Mouse (Mus musculus): ENCODE measurements around the gene Tm6sf1. TPM values are rescaled to one million over a fixed set of nuclear protein-coding genes. Genes with fewer than 3 reads are reported as not detected.
A peak's percentile ranks its signal among the peaks of the same experiment; 100 is the strongest.
"Not testable (repeated sequence)": the region's sequence is repeated elsewhere in the genome, so short reads cannot be mapped to it uniquely, and the experiment has no call there.

Gene Tm6sf1
- polyA plus RNA-seq, 1 experiment from 2014 or later: 8.3 TPM

DNA sequence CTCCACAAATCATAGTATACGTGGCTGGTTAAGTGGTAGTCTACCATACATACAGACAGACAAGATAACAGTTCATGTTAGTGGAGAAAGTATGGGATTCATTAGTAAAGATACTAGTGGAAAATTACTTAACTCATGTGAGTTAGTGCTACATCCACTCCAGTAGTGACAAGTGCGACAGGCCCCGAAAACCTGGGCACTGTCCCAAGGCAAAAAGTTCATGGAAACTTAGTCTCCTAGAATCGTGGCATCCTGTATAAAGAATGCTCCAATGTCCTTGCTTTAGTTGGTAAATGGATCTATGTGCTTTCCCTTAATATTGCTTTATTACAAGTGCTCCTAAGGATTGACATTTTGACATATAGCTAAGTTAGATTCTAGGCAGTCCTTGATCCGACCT, 21.0 kb upstream of the Tm6sf1 start:
- not testable (repeated sequence) for H3K9me3 ChIP-seq (ENCODE audit: control insufficient read depth, low read length); H3K4me2 ChIP-seq (ENCODE audit: low read length); H3K4me3 ChIP-seq (replicated peaks; ENCODE audit: low read length); H3K9ac ChIP-seq (replicated peaks; ENCODE audit: low read depth, low read length); ATAC-seq; H3K27ac ChIP-seq (ENCODE audit: low read length); H3K4me1 ChIP-seq (replicated peaks; ENCODE audit: control insufficient read depth, insufficient read depth, low read length); H3K27me3 ChIP-seq (replicated peaks; ENCODE audit: control insufficient read depth, insufficient read depth, low read length); H3K36me3 ChIP-seq (ENCODE audit: control insufficient read depth, insufficient read depth)
- 88% methylated on average over 5 of the region's 5 CpGs for WGBS

DNA sequence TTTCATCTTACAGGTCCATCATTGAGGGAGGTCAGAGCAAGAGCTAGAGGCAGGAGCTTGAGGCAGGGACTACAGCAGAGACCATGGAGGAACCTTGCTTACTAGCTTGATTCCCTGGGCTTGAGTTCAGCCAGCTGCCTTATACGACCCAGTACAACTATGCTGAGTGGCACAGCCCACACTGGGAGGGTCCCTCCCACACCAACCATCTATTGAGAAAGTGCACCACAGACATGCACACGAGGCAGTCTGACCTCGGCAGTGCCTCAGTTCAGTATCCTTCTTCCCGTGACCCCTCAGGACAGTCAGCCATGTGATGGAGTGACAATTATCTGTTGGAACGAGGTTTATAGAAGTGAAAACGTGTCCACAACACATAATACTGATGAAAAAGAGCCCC, 19.1 kb upstream of the Tm6sf1 start:
- Histone ChIP-seq H3K9ac (replicated peaks; ENCODE audit: low read depth, low read length) (no peak overlapping the region), H3K9me3 (ENCODE audit: control insufficient read depth, low read length) (no peaks in the 10 kb centered on the region), H3K27me3 (replicated peaks; ENCODE audit: control insufficient read depth, insufficient read depth, low read length) (no peaks in the 10 kb centered on the region), H3K4me2 (ENCODE audit: low read length) (no peak overlapping the region), H3K4me3 (replicated peaks; ENCODE audit: low read length) (no peak overlapping the region), H3K36me3 (ENCODE audit: control insufficient read depth, insufficient read depth) (no peaks in the 10 kb centered on the region), H3K4me1 (replicated peaks; ENCODE audit: control insufficient read depth, insufficient read depth, low read length) (peaks cover 10% of the 10 kb centered on the region), H3K27ac (ENCODE audit: low read length) (no peak overlapping the region)
- ATAC-seq: no peak
- 69% methylated on average over 6 of the region's 6 CpGs for WGBS

DNA sequence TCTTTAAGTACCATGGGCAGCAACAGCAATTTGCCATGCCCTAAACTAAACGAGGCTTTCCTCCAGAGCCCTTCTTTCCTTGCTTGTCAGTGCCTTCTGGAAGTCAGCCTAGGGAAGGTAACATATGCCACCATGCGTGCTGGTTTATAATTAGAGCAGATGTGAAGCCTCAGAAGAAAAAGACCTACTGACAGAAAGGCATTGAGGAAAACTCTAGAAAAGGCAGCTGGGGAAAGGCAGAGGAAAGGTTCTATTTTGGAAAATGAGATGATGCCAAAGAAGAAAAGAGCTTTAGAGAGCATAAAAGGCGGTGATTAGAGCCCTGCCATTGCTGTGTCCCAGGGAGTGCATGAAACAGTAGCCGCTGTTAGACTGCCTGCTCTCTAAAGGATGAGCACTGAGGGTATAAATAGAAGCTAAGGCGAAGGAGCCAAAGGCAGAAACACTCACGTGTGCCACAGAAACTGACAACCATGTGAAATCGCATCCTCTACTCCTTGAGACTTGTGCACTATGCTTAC, 18.1 kb upstream of the Tm6sf1 start:
- H3K4me3 ChIP-seq (replicated peaks; ENCODE audit: low read length): no peak overlapping the region
- H3K4me2 ChIP-seq (ENCODE audit: low read length): no peak overlapping the region
- WGBS: 35% methylated on average over 7 of the region's 7 CpGs
- peak; percentile 65; the same call in 1 of the 2 replicates for ATAC-seq
- no peaks in the 10 kb centered on the region for H3K36me3 ChIP-seq (ENCODE audit: control insufficient read depth, insufficient read depth)
- no peak overlapping the region for H3K9ac ChIP-seq (replicated peaks; ENCODE audit: low read depth, low read length)
- peak overlapping the region; percentile 55 for H3K27ac ChIP-seq (ENCODE audit: low read length)
- H3K27me3 ChIP-seq (replicated peaks; ENCODE audit: control insufficient read depth, insufficient read depth, low read length): no peaks in the 10 kb centered on the region
- H3K9me3 ChIP-seq (ENCODE audit: control insufficient read depth, low read length): no peaks in the 10 kb centered on the region
- peaks cover 10% of the 10 kb centered on the region for H3K4me1 ChIP-seq (replicated peaks; ENCODE audit: control insufficient read depth, insufficient read depth, low read length)

DNA sequence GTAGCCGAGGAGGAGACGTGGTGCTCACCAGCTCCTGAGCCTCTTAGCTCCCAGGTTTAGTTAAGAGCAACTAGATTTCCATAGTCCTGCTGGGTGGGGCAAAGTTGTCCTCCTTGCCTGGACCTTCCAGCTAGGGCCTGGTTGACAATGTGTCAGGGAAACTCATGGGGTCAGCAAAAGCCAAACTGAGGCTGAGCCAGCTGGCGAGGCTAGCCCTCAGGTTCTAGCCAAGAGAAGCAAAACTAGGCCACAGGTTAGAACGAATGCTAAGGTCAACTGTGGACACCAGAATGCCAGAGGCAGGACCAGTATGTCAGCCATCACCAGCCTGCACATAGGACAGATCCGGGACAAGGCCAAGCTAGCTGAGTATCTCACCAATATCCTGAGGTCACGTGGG, 17.4 kb upstream of the Tm6sf1 start:
- Histone ChIP-seq H3K36me3 (ENCODE audit: control insufficient read depth, insufficient read depth) (no peaks in the 10 kb centered on the region), H3K9me3 (ENCODE audit: control insufficient read depth, low read length) (no peaks in the 10 kb centered on the region), H3K9ac (replicated peaks; ENCODE audit: low read depth, low read length) (no peak overlapping the region), H3K27me3 (replicated peaks; ENCODE audit: control insufficient read depth, insufficient read depth, low read length) (no peaks in the 10 kb centered on the region), H3K27ac (ENCODE audit: low read length) (peak overlapping the region; percentile 55), H3K4me2 (ENCODE audit: low read length) (no peak overlapping the region), H3K4me3 (replicated peaks; ENCODE audit: low read length) (no peak overlapping the region), H3K4me1 (replicated peaks; ENCODE audit: control insufficient read depth, insufficient read depth, low read length) (peaks cover 10% of the 10 kb centered on the region)
- WGBS: 88% methylated on average over 6 of the region's 6 CpGs
- ATAC-seq: no peak

DNA sequence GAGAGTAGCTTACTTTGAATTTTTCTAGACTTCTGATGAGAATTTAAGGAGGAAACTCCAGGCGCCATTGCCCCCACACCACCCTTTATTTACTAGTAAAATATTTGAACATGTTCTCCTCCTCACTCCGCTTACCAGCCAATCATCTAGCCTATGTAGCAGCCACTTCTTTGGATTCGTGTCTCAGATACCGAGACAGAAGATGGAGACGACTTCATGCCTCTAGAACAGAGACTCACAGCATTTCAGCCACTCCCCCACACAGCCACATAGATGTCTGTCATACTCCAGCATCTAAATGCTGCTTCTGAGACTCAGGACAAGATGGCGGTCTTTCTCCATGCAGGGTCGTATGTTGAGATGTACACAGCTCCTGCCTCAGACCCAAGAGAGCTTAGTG, 16.7 kb upstream of the Tm6sf1 start:
- H3K9me3 ChIP-seq (ENCODE audit: control insufficient read depth, low read length): no peaks in the 10 kb centered on the region
- no peaks in the 10 kb centered on the region for H3K27me3 ChIP-seq (replicated peaks; ENCODE audit: control insufficient read depth, insufficient read depth, low read length)
- peaks cover 10% of the 10 kb centered on the region for H3K4me1 ChIP-seq (replicated peaks; ENCODE audit: control insufficient read depth, insufficient read depth, low read length)
- no peak overlapping the region for H3K27ac ChIP-seq (ENCODE audit: low read length)
- H3K4me2 ChIP-seq (ENCODE audit: low read length): no peak overlapping the region
- no peak overlapping the region for H3K4me3 ChIP-seq (replicated peaks; ENCODE audit: low read length)
- 90% methylated on average over 7 of the region's 7 CpGs for WGBS
- H3K9ac ChIP-seq (replicated peaks; ENCODE audit: low read depth, low read length): no peak overlapping the region
- ATAC-seq: no peak
- no peaks in the 10 kb centered on the region for H3K36me3 ChIP-seq (ENCODE audit: control insufficient read depth, insufficient read depth)

DNA sequence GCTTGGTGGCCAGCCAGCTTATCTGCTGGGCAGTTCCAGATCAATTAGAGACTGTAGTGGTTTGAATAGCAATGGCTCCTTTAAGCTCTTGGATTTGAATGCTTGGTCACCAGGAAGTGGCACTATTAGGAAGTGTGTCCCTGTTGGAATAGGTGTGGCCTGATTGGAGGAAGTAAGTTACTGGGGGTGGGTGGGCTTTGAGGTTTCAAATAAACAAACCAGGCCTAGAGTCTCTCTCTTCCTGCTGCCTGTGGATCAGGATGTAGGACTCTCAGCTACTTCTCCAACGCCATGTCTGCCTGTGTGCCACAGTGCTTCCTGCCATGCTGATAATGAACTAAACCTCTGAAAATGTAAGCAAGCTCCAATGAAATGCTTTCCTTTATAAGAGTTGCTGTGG, 15.8 kb upstream of the Tm6sf1 start:
- no peaks in the 10 kb centered on the region for H3K27me3 ChIP-seq (replicated peaks; ENCODE audit: control insufficient read depth, insufficient read depth, low read length)
- no peak overlapping the region for H3K4me2 ChIP-seq (ENCODE audit: low read length)
- no peak for ATAC-seq
- H3K9ac ChIP-seq (replicated peaks; ENCODE audit: low read depth, low read length): no peak overlapping the region
- 83% methylated on average over 1 of the region's 1 CpGs for WGBS
- H3K4me1 ChIP-seq (replicated peaks; ENCODE audit: control insufficient read depth, insufficient read depth, low read length): peaks cover 13% of the 10 kb centered on the region
- H3K27ac ChIP-seq (ENCODE audit: low read length): no peak overlapping the region
- H3K36me3 ChIP-seq (ENCODE audit: control insufficient read depth, insufficient read depth): no peaks in the 10 kb centered on the region
- H3K4me3 ChIP-seq (replicated peaks; ENCODE audit: low read length): no peak overlapping the region
- no peaks in the 10 kb centered on the region for H3K9me3 ChIP-seq (ENCODE audit: control insufficient read depth, low read length)

DNA sequence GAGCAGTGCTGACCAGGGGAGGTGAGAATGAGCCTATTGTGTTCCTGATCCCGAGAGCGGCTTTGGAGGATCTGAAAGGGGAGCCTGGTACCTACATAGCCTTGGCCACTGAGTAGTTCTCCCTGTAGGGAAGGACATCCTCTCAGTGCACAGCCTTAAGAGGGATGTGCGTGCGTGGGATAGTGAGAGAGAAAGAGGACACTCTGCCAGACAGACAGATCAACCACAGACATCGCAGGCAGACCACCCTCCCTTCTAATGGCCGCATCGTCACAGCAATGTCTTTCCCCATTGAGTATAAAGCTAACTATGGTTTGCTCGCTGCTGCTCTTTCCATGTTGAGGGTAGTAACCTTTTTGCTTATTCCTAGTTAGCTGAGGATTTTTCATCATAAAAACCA, 14.9 kb upstream of the Tm6sf1 start:
- no peak for ATAC-seq
- no peak overlapping the region for H3K4me2 ChIP-seq (ENCODE audit: low read length)

DNA sequence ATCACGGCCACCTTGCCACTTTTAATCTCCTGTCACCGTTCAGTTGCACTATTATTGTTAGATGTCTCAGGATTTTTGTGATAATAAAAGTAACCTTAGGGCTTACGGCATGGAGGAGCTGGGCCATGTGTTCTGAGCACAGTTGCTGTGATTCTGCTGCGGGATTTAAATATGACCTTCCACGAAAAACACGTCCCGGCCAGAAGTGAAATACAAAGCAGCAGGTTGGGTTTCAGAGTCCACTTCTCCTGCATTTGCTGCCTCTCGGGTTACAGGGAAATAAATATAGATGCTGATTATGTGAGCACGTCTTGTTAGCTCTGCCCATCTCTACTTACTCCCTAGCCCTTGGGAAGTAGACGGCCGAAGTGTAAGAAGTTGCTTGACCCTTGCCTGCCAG, 14.0 kb upstream of the Tm6sf1 start:
- Histone ChIP-seq H3K9me3 (ENCODE audit: control insufficient read depth, low read length) (no peaks in the 10 kb centered on the region), H3K4me1 (replicated peaks; ENCODE audit: control insufficient read depth, insufficient read depth, low read length) (peaks cover 13% of the 10 kb centered on the region), H3K27me3 (replicated peaks; ENCODE audit: control insufficient read depth, insufficient read depth, low read length) (no peaks in the 10 kb centered on the region), H3K27ac (ENCODE audit: low read length) (no peak overlapping the region), H3K4me2 (ENCODE audit: low read length) (no peak overlapping the region), H3K36me3 (ENCODE audit: control insufficient read depth, insufficient read depth) (no peaks in the 10 kb centered on the region), H3K9ac (replicated peaks; ENCODE audit: low read depth, low read length) (no peak overlapping the region), H3K4me3 (replicated peaks; ENCODE audit: low read length) (no peak overlapping the region)
- ATAC-seq: no peak
- WGBS: 88% methylated on average over 11 of the region's 11 CpGs

More for the DNA sequence above, 14.9 kb upstream of the Tm6sf1 start:
- H3K9me3 ChIP-seq (ENCODE audit: control insufficient read depth, low read length): no peaks in the 10 kb centered on the region
- H3K27me3 ChIP-seq (replicated peaks; ENCODE audit: control insufficient read depth, insufficient read depth, low read length): no peaks in the 10 kb centered on the region
- no peaks in the 10 kb centered on the region for H3K36me3 ChIP-seq (ENCODE audit: control insufficient read depth, insufficient read depth)
- H3K4me3 ChIP-seq (replicated peaks; ENCODE audit: low read length): no peak overlapping the region
- WGBS: 58% methylated on average over 8 of the region's 8 CpGs
- H3K9ac ChIP-seq (replicated peaks; ENCODE audit: low read depth, low read length): no peak overlapping the region
- no peak overlapping the region for H3K27ac ChIP-seq (ENCODE audit: low read length)
- peaks cover 13% of the 10 kb centered on the region for H3K4me1 ChIP-seq (replicated peaks; ENCODE audit: control insufficient read depth, insufficient read depth, low read length)

DNA sequence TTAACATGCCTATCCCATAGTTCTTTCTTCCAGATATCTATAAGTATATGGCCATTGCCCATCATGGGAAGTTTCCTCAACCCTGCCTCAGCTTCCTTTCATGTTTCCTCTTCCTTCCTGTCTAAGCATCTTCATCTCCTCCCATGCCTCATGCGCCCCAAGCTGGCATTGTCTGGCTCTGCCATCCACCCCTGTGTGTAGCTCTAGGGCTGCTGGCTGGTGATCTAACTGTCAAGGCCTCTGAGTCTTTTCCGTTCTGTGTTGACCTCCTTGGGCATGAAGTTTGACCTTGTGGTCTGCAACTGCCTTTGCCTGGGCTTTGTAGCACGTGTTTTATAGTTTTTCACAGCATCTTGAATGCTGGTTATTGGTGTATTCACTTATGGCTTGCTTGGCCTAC, 13.5 kb upstream of the Tm6sf1 start:
- Histone ChIP-seq H3K9me3 (ENCODE audit: control insufficient read depth, low read length) (no peaks in the 10 kb centered on the region), H3K36me3 (ENCODE audit: control insufficient read depth, insufficient read depth) (no peaks in the 10 kb centered on the region), H3K4me3 (replicated peaks; ENCODE audit: low read length) (no peak overlapping the region), H3K4me2 (ENCODE audit: low read length) (no peak overlapping the region), H3K4me1 (replicated peaks; ENCODE audit: control insufficient read depth, insufficient read depth, low read length) (peaks cover 13% of the 10 kb centered on the region), H3K27me3 (replicated peaks; ENCODE audit: control insufficient read depth, insufficient read depth, low read length) (no peaks in the 10 kb centered on the region), H3K9ac (replicated peaks; ENCODE audit: low read depth, low read length) (no peak overlapping the region), H3K27ac (ENCODE audit: low read length) (no peak overlapping the region)
- no peak for ATAC-seq
- 82% methylated on average over 3 of the region's 3 CpGs for WGBS

DNA sequence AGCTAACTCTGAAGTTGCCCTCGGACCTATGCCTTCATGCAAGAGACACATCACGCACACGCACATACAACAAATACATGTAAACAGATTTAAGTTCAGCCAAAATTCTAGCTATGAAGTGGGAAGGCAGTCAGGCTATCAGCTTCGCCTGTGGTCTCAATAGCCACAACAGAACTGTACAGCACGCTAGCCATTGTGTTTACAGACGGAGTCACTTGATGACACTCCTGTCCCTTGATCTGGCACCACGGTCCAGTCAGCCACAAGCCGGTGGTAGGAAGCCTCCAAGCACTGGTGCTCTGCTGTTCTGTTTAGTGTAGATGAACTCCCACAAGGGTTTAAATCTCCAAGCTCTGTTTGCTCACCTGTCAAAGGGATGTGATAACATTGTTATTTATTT, 12.8 kb upstream of the Tm6sf1 start:
- H3K4me2 ChIP-seq (ENCODE audit: low read length): no peak overlapping the region
- no peak for ATAC-seq
- H3K4me3 ChIP-seq (replicated peaks; ENCODE audit: low read length): no peak overlapping the region
- H3K9me3 ChIP-seq (ENCODE audit: control insufficient read depth, low read length): no peaks in the 10 kb centered on the region
- WGBS: 93% methylated on average over 8 of the region's 8 CpGs
- H3K36me3 ChIP-seq (ENCODE audit: control insufficient read depth, insufficient read depth): no peaks in the 10 kb centered on the region
- H3K9ac ChIP-seq (replicated peaks; ENCODE audit: low read depth, low read length): no peak overlapping the region
- H3K4me1 ChIP-seq (replicated peaks; ENCODE audit: control insufficient read depth, insufficient read depth, low read length): peaks cover 7% of the 10 kb centered on the region
- no peaks in the 10 kb centered on the region for H3K27me3 ChIP-seq (replicated peaks; ENCODE audit: control insufficient read depth, insufficient read depth, low read length)
- no peak overlapping the region for H3K27ac ChIP-seq (ENCODE audit: low read length)
